Mouse (Mus musculus) stomach, embryonic 14.5 days (tissue): Measurements from ENCODE around the gene Tmem109. TPM values are rescaled to one million over a fixed set of nuclear protein-coding genes. Genes with fewer than 3 reads are reported as not detected.

Experiments
- ATAC-seq: fragments of 200-750 bp; cut with Nextera tagmentation; 2 replicates; pipeline ENCODE4 v1.8.0; 2017; ENCODE audit warnings: low read depth, moderate TSS enrichment; ENCODE audit not compliant: insufficient number of reproducible peaks, insufficient read depth, low FRiP score
- H3K27ac ChIP-seq: fragments of 300-500 bp; sonication (generic); 2 replicates; pipeline ENCODE4 v1.5.1; 2014; ENCODE audit warnings: mild to moderate bottlenecking, low read length, moderate library complexity, mixed read lengths
- H3K27me3 ChIP-seq: fragments of 300-500 bp; sonication (generic); 2 replicates; pipeline ENCODE4 v1.6.1; 2014; ENCODE audit warnings: low read length, control low read depth, mixed read lengths; ENCODE audit not compliant: control insufficient read depth, insufficient read depth
- H3K36me3 ChIP-seq: fragments of 300-500 bp; sonication (generic); 2 replicates; pipeline ENCODE4 v1.6.1; 2014; ENCODE audit warnings: mild to moderate bottlenecking, control low read depth, low read length, moderate library complexity, mixed read lengths; ENCODE audit not compliant: control insufficient read depth, insufficient read depth
- H3K4me1 ChIP-seq: fragments of 300-500 bp; sonication (generic); 2 replicates; pipeline ENCODE4 v1.6.1; 2014; ENCODE audit warnings: low read length, control low read depth, mixed read lengths; ENCODE audit not compliant: control insufficient read depth, insufficient read depth
- H3K4me2 ChIP-seq: fragments of 300-500 bp; sonication (generic); replicated peaks from 2 replicates; pipeline ENCODE4 v1.6.1; 2014; ENCODE audit warnings: low read depth, low read length, control low read depth
- H3K4me3 ChIP-seq: fragments of 300-500 bp; sonication (generic); 2 replicates; pipeline ENCODE4 v1.5.1; 2014; ENCODE audit warnings: low read depth, low read length, control low read depth
- H3K9ac ChIP-seq: fragments of 300-500 bp; sonication (generic); replicated peaks from 2 replicates; pipeline ENCODE4 v1.6.1; 2014; ENCODE audit warnings: low read depth, mild to moderate bottlenecking, control low read depth, low read length, moderate library complexity, mixed read lengths
- H3K9me3 ChIP-seq: fragments of 300-500 bp; sonication (generic); 2 replicates; pipeline ENCODE4 v1.6.1; 2016; ENCODE audit warnings: low read depth, low read length, control low read depth; ENCODE audit not compliant: control insufficient read depth
- WGBS: fragments of 180-500 bp; shearing (Covaris S2); extraction: QIAGEN DNeasy Blood & Tissue Kit; methylation state at CpG from one replicate; pipeline ENCODE4 v1.1.7; 2014; 5-methylcytosine and 5-hydroxymethylcytosine counted together
- polyA plus RNA-seq: library from polyadenylated mRNA; unstranded; fragments of >200 nt; fragmentation: Nextera tagmentation; extraction: Ambion mirVana; gene quantifications from 2 replicates; pipeline ENCODE4 v1.2.1, GENCODE M21; 2014

The Tmem109 gene
- 132 and 137 TPM in 2 replicates for polyA plus RNA-seq

- peak within 1 kb of the TSS; percentile 93 for H3K27ac ChIP-seq
- peaks cover 12% of the 10 kb centered on the region; the same call in 1 of the 2 replicates for H3K9me3 ChIP-seq
- no peaks in the 10 kb centered on the region for H3K36me3 ChIP-seq
- WGBS: under 1% methylated on average over 49 of the region's 49 CpGs
- peaks cover 15% of the 10 kb centered on the region for H3K4me1 ChIP-seq
- peak; percentile 86 for ATAC-seq
- H3K9ac ChIP-seq: peak within 1 kb of the TSS; percentile 63
- H3K27me3 ChIP-seq: no peaks in the 10 kb centered on the region
- peak within 1 kb of the TSS; percentile 60 for H3K4me3 ChIP-seq
- peak within 1 kb of the TSS; percentile 88 for H3K4me2 ChIP-seq
These were observed at the start of gene Tmem109 for GRCm38 (mm10) chr19:10881426-10882154. Gene Tmem109 (minus strand): TSS chr19:10882001.

- Histone ChIP-seq H3K4me1 (no peaks in the 10 kb centered on the region), H3K4me2 (no peak overlapping the region), H3K27me3 (no peaks in the 10 kb centered on the region), H3K4me3 (no peak overlapping the region), H3K36me3 (no peaks in the 10 kb centered on the region), H3K9ac (no peak overlapping the region), H3K9me3 (no peaks in the 10 kb centered on the region; the same call in 1 of the 2 replicates), H3K27ac (no peak overlapping the region)
- no peak for ATAC-seq
- WGBS: 61% methylated on average over 2 of the region's 2 CpGs
These were observed 48.8 kb upstream of the Tmem109 start for GRCm38 (mm10) chr19:10930641-10931040.

- H3K27me3 ChIP-seq: no peaks in the 10 kb centered on the region
- H3K4me1 ChIP-seq: peaks cover 4% of the 10 kb centered on the region; the same call in 1 of the 2 replicates
- no peak for ATAC-seq
- H3K4me3 ChIP-seq: no peak overlapping the region
- no peaks in the 10 kb centered on the region; the same call in 1 of the 2 replicates for H3K9me3 ChIP-seq
- WGBS: 60% methylated on average over 4 of the region's 4 CpGs
- no peak overlapping the region for H3K27ac ChIP-seq
- no peak overlapping the region for H3K9ac ChIP-seq
- no peak overlapping the region for H3K4me2 ChIP-seq
- H3K36me3 ChIP-seq: no peaks in the 10 kb centered on the region
These were observed 44.9 kb upstream of the Tmem109 start for GRCm38 (mm10) chr19:10926666-10927065.

GRCm38 (mm10) chr19:10926123-10926621 lies 44.4 kb upstream of the Tmem109 start:
- Histone ChIP-seq H3K27me3 (no peaks in the 10 kb centered on the region), H3K27ac (no peak overlapping the region), H3K4me3 (no peak overlapping the region), H3K4me1 (peaks cover 4% of the 10 kb centered on the region; the same call in 1 of the 2 replicates), H3K9ac (no peak overlapping the region), H3K9me3 (no peaks in the 10 kb centered on the region; the same call in 1 of the 2 replicates), H3K36me3 (no peaks in the 10 kb centered on the region), H3K4me2 (no peak overlapping the region)
- 53% methylated on average over 6 of the region's 6 CpGs for WGBS
- ATAC-seq: no peak

GRCm38 (mm10) chr19:10924220-10924619 lies 42.4 kb upstream of the Tmem109 start:
- H3K4me2 ChIP-seq: no peak overlapping the region
- 37% methylated on average over 4 of the region's 4 CpGs for WGBS
- H3K4me1 ChIP-seq: peaks cover 4% of the 10 kb centered on the region; the same call in 1 of the 2 replicates
- H3K27ac ChIP-seq: no peak overlapping the region
- ATAC-seq: no peak
- H3K9me3 ChIP-seq: no peaks in the 10 kb centered on the region; the same call in 1 of the 2 replicates
- H3K36me3 ChIP-seq: no peaks in the 10 kb centered on the region
- no peaks in the 10 kb centered on the region for H3K27me3 ChIP-seq
- H3K4me3 ChIP-seq: no peak overlapping the region
- H3K9ac ChIP-seq: no peak overlapping the region

- no peak overlapping the region for H3K27ac ChIP-seq
- H3K9ac ChIP-seq: no peak overlapping the region
- H3K4me1 ChIP-seq: peaks cover 4% of the 10 kb centered on the region; the same call in 1 of the 2 replicates
- 70% methylated on average over 3 of the region's 3 CpGs for WGBS
- H3K27me3 ChIP-seq: no peaks in the 10 kb centered on the region
- no peak overlapping the region for H3K4me2 ChIP-seq
- no peak for ATAC-seq
- H3K9me3 ChIP-seq: no peaks in the 10 kb centered on the region
- H3K4me3 ChIP-seq: no peak overlapping the region
- H3K36me3 ChIP-seq: no peaks in the 10 kb centered on the region
These were observed 39.3 kb upstream of the Tmem109 start for GRCm38 (mm10) chr19:10921058-10921457.

GRCm38 (mm10) chr19:10920532-10920931 lies 38.7 kb upstream of the Tmem109 start, which contains the start of gene Zp1:
Gene Zp1 (minus strand): TSS chr19:10920632.
- peaks cover 4% of the 10 kb centered on the region; the same call in 1 of the 2 replicates for H3K4me1 ChIP-seq
- H3K4me2 ChIP-seq: no peak within 1 kb of the TSS
- no peak within 1 kb of the TSS for H3K4me3 ChIP-seq
- no peaks in the 10 kb centered on the region for H3K27me3 ChIP-seq
- no peak within 1 kb of the TSS for H3K27ac ChIP-seq
- H3K9me3 ChIP-seq: no peaks in the 10 kb centered on the region
- no peak within 1 kb of the TSS for H3K9ac ChIP-seq
- no peak for ATAC-seq
- WGBS: 71% methylated on average over 2 of the region's 2 CpGs
- H3K36me3 ChIP-seq: no peaks in the 10 kb centered on the region

- no peaks in the 10 kb centered on the region for H3K4me1 ChIP-seq
- H3K36me3 ChIP-seq: no peaks in the 10 kb centered on the region
- H3K9me3 ChIP-seq: no peaks in the 10 kb centered on the region
- H3K27me3 ChIP-seq: no peaks in the 10 kb centered on the region
- H3K4me2 ChIP-seq: no peak overlapping the region
- H3K4me3 ChIP-seq: no peak overlapping the region
- H3K9ac ChIP-seq: no peak overlapping the region
- ATAC-seq: no peak
- H3K27ac ChIP-seq: no peak overlapping the region
- 88% methylated on average over 10 of the region's 10 CpGs for WGBS
These were observed 36.7 kb upstream of the Tmem109 start for GRCm38 (mm10) chr19:10918321-10918991.
